Mouse (Mus musculus) naive thymus-derived CD4-positive, alpha-beta T cell, adult 2 months (primary cell): ENCODE measurements around the gene Rpl3.
A peak's percentile ranks its signal among the peaks of the same experiment; 100 is the strongest.

Source experiments
- DNase-seq: peaks from one replicate; pipeline ENCODE4 v3.0.0-alpha.2; 2011; ENCODE audit warnings: low read depth

The Rpl3 gene

GRCm38 (mm10) chr15:80087406-80088012 is 4.2 kb downstream of the Rpl3 start:
- DNase-seq = no peak

GRCm38 (mm10) chr15:80083740-80084139 is 7.9 kb downstream of the Rpl3 start:
- no peak for DNase-seq

DNA sequence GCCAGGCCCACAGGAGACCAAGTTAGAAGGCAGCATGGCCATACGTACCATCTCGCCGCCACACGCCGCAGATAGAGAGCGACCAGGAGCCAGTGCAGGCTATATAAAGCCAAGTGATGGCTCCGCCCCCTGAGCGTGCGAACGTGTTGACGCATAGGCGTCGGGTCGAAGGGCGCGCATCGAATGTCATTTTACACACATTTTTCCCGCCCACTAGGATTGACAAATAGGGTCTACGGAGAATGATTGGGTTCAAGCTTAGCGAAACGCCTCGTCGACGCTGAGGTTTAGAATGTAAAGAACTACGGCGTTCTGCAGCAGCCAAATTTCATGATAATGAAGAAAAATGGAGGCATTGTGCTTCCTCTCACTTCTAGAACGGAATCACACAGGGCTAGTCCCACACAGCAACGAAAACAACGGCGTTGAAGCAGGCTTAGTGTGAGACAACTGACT is 8.4 kb downstream of the Rpl3 start:
- DNase-seq = peak; percentile 100

DNA sequence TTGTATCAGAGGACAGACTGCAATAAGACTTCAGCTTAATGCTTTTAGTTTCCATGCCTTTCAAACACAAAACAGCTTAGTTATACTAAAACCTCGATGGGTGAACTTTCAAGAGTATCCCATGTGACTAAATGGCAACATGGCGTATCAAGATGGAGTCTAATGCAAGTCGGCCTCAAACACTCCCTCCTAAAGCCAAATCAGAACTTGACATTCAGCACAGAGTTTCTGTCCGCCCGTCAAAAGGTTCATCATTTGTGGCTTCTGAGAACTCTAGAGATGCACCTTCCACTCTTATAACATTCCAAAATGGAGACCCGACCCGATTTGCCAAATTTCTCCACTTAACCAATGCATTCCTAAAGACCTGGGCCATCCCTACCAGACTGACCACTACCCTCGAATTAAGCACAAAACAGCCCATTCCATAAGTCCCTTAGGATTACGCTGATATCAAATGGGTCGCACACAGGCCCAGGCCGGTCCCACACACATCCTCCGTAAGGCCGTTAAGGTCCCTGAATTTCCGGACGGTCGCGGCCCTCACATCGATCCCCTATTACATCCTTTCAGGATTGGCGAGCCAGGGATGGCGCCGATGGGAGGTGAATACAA is 8.9 kb downstream of the Rpl3 start:
- peak; percentile 63 for DNase-seq

DNA sequence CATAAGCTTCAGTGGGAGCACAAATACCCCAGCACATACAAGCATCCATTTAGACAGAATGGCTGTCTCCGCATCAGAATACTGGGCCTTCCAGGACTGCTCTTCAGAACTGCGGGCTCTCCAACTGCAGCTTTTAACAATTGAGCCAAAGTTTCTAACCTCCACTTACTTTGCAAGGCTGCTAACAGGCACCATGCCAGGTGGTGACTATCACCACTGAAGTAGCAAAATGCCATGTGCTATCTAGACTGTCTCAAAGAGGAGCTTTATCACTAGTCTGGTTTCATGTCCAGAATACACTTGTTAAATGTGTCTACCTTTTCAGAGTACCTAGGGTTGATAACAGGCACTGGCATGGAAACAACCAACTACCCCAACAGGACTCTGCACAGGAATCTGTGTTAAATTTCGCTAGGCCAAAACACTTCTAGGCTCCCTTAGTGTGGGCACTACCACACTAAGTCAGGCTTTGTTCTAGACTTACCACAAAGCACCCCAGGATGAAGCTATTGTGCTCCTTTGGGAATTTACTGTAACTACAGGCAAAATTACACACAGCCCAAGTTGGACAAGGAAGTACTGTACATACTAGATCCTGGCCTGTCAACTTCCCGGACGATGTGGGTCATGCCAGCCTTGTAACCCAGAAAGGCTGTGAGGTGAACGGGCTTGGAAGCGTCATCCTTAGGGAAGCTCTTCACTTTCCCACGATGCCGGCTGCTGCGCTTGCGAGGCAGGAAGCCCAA is 9.7 kb downstream of the Rpl3 start:
- peak; percentile 42 for DNase-seq

DNA sequence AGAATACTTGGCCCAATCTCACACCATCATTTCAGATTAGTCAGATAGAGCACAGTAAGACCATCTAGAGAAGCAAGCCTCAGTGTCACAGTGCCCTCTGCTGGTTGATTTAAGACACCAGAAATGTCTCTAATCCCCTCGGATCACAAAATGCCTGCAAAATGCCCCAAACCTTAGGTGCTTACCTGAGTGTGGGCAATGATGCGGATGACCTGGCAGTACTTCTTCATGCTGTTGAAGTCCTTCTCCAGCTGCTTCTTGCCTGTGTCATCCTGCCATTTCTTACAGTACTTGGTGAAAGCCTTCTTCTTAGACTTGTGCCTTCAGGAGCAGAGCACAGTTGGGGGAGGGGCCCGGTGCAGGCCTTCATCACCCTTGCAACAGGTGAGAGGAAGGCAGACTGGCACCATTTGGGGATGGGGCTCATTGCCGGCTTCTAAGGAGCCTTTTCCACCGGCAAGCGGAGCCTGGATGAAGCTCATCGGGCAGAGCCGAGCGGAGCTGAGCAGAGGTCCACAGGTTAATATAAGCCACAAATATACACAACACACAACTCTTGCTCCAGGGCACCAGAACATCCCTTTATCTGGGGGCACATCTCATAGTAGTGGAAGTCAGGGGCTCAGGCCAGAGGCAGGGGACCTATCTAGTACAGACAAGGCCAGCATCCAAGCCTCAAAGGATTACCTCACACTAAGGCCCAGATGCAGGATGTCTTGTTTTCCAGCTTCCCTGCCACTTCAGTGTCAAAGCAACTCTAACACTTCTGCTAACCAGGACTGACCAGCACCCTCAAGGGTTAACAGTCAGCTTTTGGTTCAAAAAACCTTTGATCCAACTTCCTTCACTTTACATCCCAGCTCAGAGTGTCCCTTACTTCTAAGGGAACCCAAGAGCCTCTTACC is 10.7 kb downstream of the Rpl3 start:
- peak; percentile 88 for DNase-seq

DNA sequence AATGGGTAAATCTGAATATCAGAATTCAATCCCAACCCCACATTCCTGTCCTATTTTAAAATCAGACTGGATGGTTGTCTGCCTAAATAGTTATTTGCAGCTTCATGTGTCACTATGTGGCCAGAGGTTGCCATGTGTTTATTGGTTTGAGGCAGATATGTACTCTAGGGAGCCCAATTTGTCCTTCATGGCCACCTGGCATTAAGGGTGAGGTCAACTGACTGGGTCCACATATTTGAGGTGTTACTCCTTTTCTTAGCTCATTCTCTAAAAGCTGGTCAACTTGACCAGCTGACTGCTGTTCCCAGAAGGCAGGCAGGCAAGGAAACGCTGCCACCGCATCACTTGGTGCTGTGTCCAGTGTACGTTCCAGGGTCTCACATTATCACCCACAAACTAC is 11.7 kb downstream of the Rpl3 start:
- no peak for DNase-seq

DNA sequence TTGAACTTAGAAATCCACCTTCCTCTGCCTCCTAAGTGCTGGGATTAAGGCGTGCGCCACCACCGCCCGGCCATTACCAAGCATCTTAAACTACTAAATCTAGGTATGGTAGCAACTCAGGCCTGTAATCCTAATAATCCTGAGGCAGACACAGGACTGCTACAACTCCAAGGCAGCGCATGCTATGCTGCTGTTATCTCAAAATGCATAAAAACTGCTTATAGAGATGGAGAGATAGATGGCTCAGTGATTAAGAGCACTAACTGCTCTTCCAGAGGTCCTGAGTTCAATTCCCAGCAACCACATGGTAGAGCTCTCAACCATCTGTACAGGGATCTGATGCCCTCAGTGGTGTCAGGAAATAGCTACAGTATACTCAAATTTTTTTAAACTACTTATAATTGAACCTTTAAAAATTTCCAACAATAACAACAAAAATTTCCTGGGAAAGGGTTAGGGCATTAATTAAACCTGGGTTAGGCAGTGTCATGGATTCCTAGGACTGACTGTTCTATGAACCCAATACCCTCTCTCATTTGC is 12.5 kb downstream of the Rpl3 start:
- no peak for DNase-seq

- no peak for DNase-seq
Measured at GRCm38 (mm10) chr15:80078058-80078814, 13.4 kb downstream of the Rpl3 start.

DNA sequence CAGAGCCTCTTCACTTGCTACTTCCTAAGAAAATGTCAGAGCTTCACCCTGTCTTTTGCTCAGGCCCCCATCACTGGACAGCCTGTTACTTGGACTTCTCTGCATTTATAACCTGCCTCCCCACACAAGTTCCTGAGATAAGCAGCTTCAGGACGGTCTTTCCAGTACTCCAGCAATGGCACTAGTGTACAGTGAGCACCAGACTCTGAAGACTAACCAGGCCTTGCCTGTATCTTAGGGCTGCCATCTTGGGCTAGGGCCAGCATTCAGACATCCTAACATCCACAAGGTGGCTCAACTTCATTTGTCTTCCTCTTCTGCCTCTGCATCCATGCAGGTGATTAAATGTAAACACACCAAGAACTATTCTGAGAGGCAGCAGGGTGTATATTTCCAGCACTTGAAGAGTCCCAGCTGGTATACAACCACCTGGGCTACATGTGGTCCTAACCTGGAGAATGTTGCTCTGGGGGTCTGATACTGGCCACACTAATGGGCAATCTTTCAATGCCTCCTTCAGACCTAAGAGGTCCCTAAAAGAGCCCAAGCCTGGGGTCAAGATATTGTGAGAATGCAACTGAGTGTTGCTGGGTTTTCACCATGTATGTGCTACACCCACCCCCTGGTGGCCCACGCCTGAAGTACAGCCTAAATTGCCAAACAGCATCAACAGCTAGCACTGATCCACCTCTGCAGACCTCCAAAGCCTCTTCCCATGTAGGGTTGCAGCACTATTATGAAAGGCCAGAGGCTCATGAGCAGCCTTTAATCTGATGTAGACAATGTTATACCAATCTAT is 15.1 kb downstream of the Rpl3 start:
- DNase-seq = peak; percentile 86

GRCm38 (mm10) chr15:80075733-80076337 is 15.8 kb downstream of the Rpl3 start:
- DNase-seq = peak; percentile 9

DNA sequence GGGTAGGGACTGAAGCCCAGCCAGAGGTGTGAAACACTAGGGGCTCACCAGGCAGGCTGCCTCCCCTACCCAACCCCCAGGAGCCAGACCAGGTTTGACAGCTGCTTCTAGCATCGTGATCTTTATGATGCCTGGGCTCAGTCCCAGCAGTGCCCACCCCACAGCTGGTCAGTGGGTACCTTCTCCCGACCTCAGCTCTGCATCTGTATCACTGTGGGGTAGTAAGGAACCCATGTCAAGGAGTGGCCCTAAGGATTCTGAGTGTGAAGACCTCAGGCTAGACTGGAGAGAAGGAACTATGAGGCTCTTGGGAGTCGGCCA is 16.3 kb downstream of the Rpl3 start:
- DNase-seq = no peak

DNA sequence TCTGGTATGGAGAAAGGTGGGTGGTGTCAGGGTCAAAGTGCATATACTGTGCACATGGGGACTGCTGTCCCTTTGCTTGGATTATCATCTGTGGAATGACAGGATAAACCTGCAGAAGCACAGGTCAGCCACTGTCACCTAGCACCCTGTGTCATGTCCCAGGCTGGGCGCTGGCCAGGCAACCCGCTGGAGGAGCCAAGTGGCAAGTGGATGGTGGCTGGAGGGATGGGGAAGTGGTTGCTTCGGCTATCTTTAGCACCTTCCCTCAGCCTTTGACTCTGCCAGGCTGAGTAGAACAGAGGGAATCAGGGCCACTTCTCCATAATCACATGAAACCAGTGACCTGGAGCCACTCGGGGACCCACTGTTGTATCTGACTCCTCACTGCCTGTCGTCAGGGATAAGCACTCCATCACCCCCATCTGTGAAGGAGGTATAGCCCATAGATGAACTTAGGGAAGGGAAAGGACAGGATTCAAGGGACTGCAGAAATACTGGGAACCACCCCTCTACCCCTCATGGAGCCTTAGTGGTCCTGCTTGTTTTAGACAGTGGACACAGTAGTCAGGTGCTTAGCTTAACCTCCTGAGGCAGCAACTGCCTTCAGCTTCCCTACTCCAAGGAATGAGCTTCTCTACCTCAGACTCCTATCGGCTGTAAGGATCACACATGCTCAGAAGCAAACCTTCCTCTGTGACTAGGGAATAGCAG is 16.9 kb downstream of the Rpl3 start:
- DNase-seq = no peak

GRCm38 (mm10) chr15:80073256-80073621 is 18.4 kb downstream of the Rpl3 start:
- DNase-seq = no peak

DNA sequence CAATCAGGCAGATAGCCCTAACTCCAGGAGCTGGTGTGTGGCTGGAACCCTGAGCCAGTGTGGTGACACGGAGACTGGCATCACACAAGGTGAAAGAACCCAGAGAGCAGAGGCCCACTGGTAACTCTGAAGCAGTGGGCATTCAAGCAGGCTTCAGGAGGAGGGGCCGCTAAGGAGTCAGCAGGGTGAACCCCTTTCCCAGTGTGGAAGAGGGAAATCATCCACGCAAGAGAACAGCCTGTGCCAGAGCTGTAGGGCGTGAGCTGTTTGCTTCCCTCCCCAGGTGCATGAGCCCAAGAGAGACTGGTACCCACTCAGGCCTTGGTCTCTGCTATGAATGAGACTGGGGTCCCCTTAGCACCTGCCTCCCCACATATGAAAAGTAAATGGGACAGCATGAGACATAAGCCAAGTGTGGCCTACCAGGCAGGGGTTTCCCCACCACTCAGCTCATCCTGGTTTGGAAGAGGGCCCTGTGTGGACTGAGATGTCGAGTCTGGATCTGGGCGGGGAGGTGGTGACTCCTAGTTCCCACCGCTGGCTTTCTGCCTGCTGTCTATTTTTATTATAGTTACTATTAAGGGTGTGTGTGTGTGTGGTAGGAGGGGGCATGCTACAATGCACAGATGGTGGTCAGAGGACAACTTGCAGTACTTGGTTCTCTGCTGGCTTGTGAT is 19.0 kb downstream of the Rpl3 start:
- no peak for DNase-seq

DNA sequence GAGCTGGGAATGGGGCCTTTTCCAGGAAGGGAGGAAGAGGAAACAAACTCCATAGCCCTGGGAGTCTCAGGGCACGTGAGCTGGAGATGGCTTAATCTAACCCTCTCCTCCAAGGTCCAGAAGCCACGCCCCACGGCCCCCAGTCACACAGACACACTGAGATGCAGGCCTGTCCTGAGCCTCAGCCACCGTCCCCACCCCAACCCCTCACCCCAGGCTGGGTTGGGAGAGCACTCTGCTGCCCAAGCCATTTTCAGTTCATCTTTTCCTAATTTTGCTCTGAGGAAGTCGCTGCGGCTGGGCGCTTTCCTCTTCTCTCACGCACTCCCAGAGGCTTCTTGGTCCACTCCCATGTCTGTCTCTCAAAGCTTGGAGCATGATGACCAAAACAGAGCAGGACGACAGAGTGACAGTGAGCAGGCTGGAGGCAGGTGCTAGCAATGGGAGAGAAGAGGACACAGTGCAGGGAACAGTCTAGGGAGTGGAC is 19.7 kb downstream of the Rpl3 start:
- no peak for DNase-seq

DNA sequence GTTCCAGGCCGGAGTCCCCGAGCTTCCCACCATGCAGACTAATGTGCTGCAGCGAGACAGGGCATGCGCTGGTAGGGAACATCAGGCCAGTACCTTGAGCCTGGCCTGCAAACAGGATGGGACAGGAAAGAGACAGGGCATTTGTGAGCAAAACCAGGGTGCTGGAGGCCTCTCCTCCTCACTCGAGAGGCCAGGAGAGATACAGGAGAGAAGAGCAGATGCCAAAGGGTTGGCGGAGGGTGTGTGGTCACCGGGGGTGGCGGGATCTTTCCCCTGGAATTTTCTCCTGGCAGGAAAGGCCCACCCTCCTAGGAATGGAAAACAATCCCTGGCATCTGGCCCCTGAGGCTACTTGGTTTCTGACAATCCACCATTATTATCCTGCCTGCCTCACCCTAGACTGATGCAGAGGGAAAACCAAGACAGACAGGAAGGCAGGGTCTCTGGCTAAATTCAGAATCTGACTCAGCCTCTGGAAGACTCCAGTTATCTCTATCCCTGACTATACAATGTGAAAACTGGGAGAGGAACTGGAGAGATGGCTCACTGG is 21.5 kb downstream of the Rpl3 start:
- DNase-seq = no peak

- no peak for DNase-seq
Measured at GRCm38 (mm10) chr15:80069171-80069570, 22.5 kb downstream of the Rpl3 start.

DNA sequence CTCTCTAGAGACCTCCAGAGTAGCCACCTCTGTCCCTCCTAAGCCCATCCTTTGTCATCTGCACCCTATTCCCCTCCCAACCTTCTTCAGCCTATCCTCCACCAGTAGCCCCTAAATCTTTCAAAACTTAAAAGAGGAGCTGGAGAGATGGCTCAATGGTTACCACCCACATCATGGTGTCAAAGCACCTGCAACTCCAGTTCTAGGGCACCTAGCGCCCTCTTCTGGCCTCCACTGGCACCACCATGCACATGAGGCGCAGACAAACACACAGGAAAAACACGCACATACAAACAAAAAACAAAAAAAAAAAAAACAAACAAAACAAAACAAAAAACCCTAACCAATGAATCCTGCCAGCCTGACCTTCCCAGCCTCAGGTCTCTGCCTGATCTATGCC is 25.1 kb downstream of the Rpl3 start:
- peak; percentile 60 for DNase-seq
